In the genomic region with DNA sequence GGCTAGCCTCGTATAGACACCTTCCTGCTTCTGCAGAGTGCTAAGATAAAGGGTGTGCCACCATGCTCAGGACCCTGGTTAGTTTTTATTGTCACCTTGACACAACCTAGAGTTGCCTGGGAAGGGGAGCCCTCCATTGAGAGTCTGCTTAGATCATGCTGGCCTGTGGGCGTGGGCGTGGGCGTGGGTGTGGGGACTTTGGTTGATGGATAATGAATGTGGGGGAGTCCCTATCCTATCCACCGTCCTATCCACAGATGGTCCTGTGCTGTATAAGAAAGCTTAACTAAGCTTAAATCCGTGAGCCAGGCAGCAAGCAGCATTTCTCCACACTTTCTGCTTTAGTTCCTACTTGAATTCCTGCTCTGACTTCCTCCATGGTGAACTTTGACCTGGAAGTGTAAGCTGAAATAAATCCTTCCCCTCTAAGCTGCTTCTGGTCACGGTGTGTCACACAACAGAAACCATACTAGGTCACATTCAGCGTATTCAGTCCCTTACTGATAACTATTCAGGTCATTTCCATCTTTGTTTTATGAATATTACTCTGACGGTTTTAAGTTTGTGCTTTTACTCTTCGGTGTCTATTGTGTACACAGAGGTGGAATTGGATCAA, we compare ENCODE assay signal across 22 mouse cellular contexts.
DNase-seq lines count a peak whose midpoint lies in the region; ATAC-seq and TF ChIP-seq lines count a peak whose summit lies in the region.
"Had no signal": no experiment of that assay in that cellular context is flagged by ENCODE, and none has a peak within 500 bp of the region (broad histone marks: within the 10 kb centered on the region; RNA-seq: fewer than 3 reads in every experiment).

No protein-coding gene starts in this region.

- H3K36me3 ChIP-seq in heart, embryonic 10.5 days, result peaks cover 7% of the 10 kb centered on the region; the same call in 1 of the 2 replicates
- H3K36me3 ChIP-seq in lung, embryonic 14.5 days (ENCODE audit: insufficient read depth), result no peaks in the 10 kb centered on the region
- H3K36me3 ChIP-seq in stomach, postnatal 0 days (ENCODE audit: control insufficient read depth, insufficient read depth, low read length), result no peaks in the 10 kb centered on the region
- H3K36me3 ChIP-seq: hindbrain, embryonic 15.5 days; neural tube, embryonic 12.5 days had no signal

- no peaks in the 10 kb centered on the region for H3K27me3 ChIP-seq in heart, embryonic 10.5 days (ENCODE audit: insufficient read depth, poor library complexity, severe bottlenecking)
- H3K27me3 ChIP-seq in lung, embryonic 14.5 days (ENCODE audit: insufficient read depth, low read length), result no peaks in the 10 kb centered on the region
- H3K27me3 ChIP-seq in stomach, postnatal 0 days (ENCODE audit: control insufficient read depth, insufficient read depth, low read length), result no peaks in the 10 kb centered on the region
- H3K27me3 ChIP-seq: hindbrain, embryonic 15.5 days; midbrain, embryonic 13.5 days; neural tube, embryonic 12.5 days had no signal

- H3K27ac ChIP-seq in heart, embryonic 10.5 days, result no peak overlapping the region
- H3K27ac ChIP-seq in lung, embryonic 14.5 days (ENCODE audit: low read depth), result no peak overlapping the region
- no peak overlapping the region for H3K27ac ChIP-seq in stomach, postnatal 0 days (replicated peaks)
- H3K27ac ChIP-seq: forebrain, embryonic 10.5 days; hindbrain, embryonic 15.5 days; midbrain, embryonic 13.5 days; neural tube, embryonic 12.5 days had no signal

- H3K9ac ChIP-seq in lung, embryonic 14.5 days, result no peak overlapping the region
- H3K9ac ChIP-seq in stomach, postnatal 0 days (ENCODE audit: low read length), result no peak overlapping the region
- H3K9ac ChIP-seq: forebrain, postnatal 0 days; hindbrain, embryonic 15.5 days; midbrain, embryonic 13.5 days; neural tube, embryonic 12.5 days had no signal

- no peak for TF ChIP-seq CTCF in lung, embryonic 14.5 days (IDR thresholded peaks at IDR 0.05; ENCODE audit: low read depth)
- no peak for TF ChIP-seq CTCF in stomach, postnatal 0 days (IDR thresholded peaks at IDR 0.05; ENCODE audit: low read depth)

- no peak overlapping the region for H3K4me3 ChIP-seq in heart, embryonic 10.5 days
- no peak overlapping the region for H3K4me3 ChIP-seq in lung, embryonic 14.5 days (ENCODE audit: low read depth, low read length)
- H3K4me3 ChIP-seq in stomach, postnatal 0 days (ENCODE audit: low read depth, low read length), result no peak overlapping the region
- H3K4me3 ChIP-seq: forebrain, embryonic 10.5 days; hindbrain, embryonic 15.5 days; midbrain, embryonic 13.5 days; neural tube, embryonic 12.5 days had no signal

- peak; percentile 48 for DNase-seq in heart, embryonic 10.5 days (ENCODE audit: low spot score)
- DNase-seq in heart, adult 18-20 months, result no peak
- DNase-seq in lung, embryonic 14.5 days, result peak; percentile 30
- no peak for DNase-seq in lung, postnatal 14 days
- peak; percentile 39 for DNase-seq in ES-CJ7 (ENCODE audit: low read depth, low spot score)
- no peak for DNase-seq in stomach, postnatal 0 days (ENCODE audit: low spot score)
- DNase-seq: adrenal gland, postnatal 25 days; cerebellum, adult 8-10 months; forebrain, postnatal 0 days; gastrocnemius, postnatal 25 days; kidney, postnatal 10 days; left cerebral cortex, postnatal 4 days; lung, postnatal 10 days; right cerebral cortex, adult 18-20 months; right cerebral cortex, postnatal 4 days; thymus, adult 2 months; thymus, postnatal 4 days had no signal

- ATAC-seq in lung, embryonic 14.5 days (ENCODE audit: insufficient read depth), result no peak
- peak; percentile 51; the same call in 1 of the 2 replicates for ATAC-seq in stomach, postnatal 0 days (ENCODE audit: low FRiP score, low TSS enrichment)
- ATAC-seq in monocyte, adult 5-6 weeks (replicated peaks; ENCODE audit: insufficient number of reproducible peaks, low FRiP score, low TSS enrichment, poor library complexity, severe bottlenecking), result no peak
- ATAC-seq: forebrain, postnatal 0 days; midbrain, embryonic 13.5 days had no signal

- peaks cover 14% of the 10 kb centered on the region; the same call in 1 of the 2 replicates for H3K4me1 ChIP-seq in heart, embryonic 10.5 days
- H3K4me1 ChIP-seq in lung, embryonic 14.5 days (ENCODE audit: insufficient read depth), result no peaks in the 10 kb centered on the region
- H3K4me1 ChIP-seq in stomach, postnatal 0 days (replicated peaks; ENCODE audit: control insufficient read depth, insufficient read depth), result no peaks in the 10 kb centered on the region
- H3K4me1 ChIP-seq: forebrain, embryonic 10.5 days; hindbrain, embryonic 15.5 days; midbrain, embryonic 13.5 days; neural tube, embryonic 12.5 days had no signal

- TF ChIP-seq EP300 in stomach, postnatal 0 days (optimal IDR thresholded peaks at IDR 0.05), result no peak

- H3K4me2 ChIP-seq in lung, embryonic 14.5 days, result no peak overlapping the region
- no peak overlapping the region for H3K4me2 ChIP-seq in stomach, postnatal 0 days (replicated peaks; ENCODE audit: low read depth)
- H3K4me2 ChIP-seq: hindbrain, embryonic 15.5 days; midbrain, embryonic 13.5 days; neural tube, embryonic 12.5 days had no signal

- no peaks in the 10 kb centered on the region for H3K9me3 ChIP-seq in heart, embryonic 10.5 days
- no peaks in the 10 kb centered on the region for H3K9me3 ChIP-seq in lung, embryonic 14.5 days (ENCODE audit: low read depth, low read length)
- H3K9me3 ChIP-seq in stomach, postnatal 0 days (ENCODE audit: control insufficient read depth, low read length), result no peaks in the 10 kb centered on the region
- H3K9me3 ChIP-seq: hindbrain, embryonic 15.5 days; midbrain, embryonic 13.5 days; neural tube, embryonic 12.5 days had no signal

- 86% methylated on average over 10 of the region's 10 CpGs for WGBS in heart, embryonic 10.5 days
- 61% methylated on average over 10 of the region's 10 CpGs for WGBS in lung, embryonic 14.5 days
- 79% methylated on average over 10 of the region's 10 CpGs for WGBS in stomach, postnatal 0 days

Comparison
In these comparisons a context has a peak if more than half of its experiments do, and no peak if none do; other contexts are left out.
1. DNase-seq: peak in heart, embryonic 10.5 days (single experiment), lung, embryonic 14.5 days (single experiment) and ES-CJ7 (single experiment); none in heart, adult 18-20 months (0 of 2), lung, postnatal 14 days (single experiment) and stomach, postnatal 0 days (single experiment).